Mouse (Mus musculus) bone marrow, adult 2 months (tissue): ENCODE results near the gene Bst2. TPM values are rescaled to one million over a fixed set of nuclear protein-coding genes. Genes with fewer than 3 reads are reported as not detected.

Source experiments
- H3K27ac ChIP-seq: fragments of 200-500 bp; 2 replicates; pipeline ENCODE4 v1.5.1; 2012; ENCODE audit warnings: low read depth, mild to moderate bottlenecking, control low read depth, inconsistent platforms, low read length; ENCODE audit not compliant: control insufficient read depth, poor library complexity, insufficient read depth
- H3K4me1 ChIP-seq: fragments of 200-500 bp; 2 replicates; pipeline ENCODE4 v1.6.1; 2011; ENCODE audit warnings: low read length; ENCODE audit not compliant: control insufficient read depth, insufficient read depth
- H3K4me3 ChIP-seq: fragments of 200-500 bp; replicated peaks from 2 replicates; pipeline ENCODE3; 2011; ENCODE audit warnings: mild to moderate bottlenecking, low read depth, low read length, control low read depth; ENCODE audit not compliant: control insufficient read depth
- CTCF ChIP-seq: fragments of 200-500 bp; IDR thresholded peaks from 2 replicates; pipeline ENCODE4 v1.5.1; 2011; ENCODE audit warnings: low read length, control low read depth; ENCODE audit not compliant: control insufficient read depth, insufficient read depth
- POLR2A ChIP-seq: fragments of 200-500 bp; IDR thresholded peaks from 2 replicates; pipeline ENCODE4 v1.6.1; 2011; ENCODE audit warnings: low read depth, mild to moderate bottlenecking, control low read depth, low read length, borderline replicate concordance; ENCODE audit not compliant: control insufficient read depth
- WGBS: fragments of 180-500 bp; shearing (Covaris S2); methylation state at CpG from one replicate; pipeline ENCODE4 v1.1.7; 2018; 5-methylcytosine and 5-hydroxymethylcytosine counted together
- polyA plus RNA-seq: library from polyadenylated mRNA; stranded (reverse); fragments of >200 nt; gene quantifications from 2 replicates; pipeline ENCODE4 v1.2.4, GENCODE M21; 2011; ENCODE audit warnings: low replicate concordance; ENCODE audit not compliant: missing spikeins, insufficient read depth, insufficient read length

Bst2 gene
- polyA plus RNA-seq = 58.9 and 103 TPM in 2 replicates

GRCm38 (mm10) chr8:71537028-71537867 lies at the start of gene Bst2:
TSS of gene Bst2 (minus strand) at chr8:71537456.
- peak within 1 kb of the TSS; percentile 95 for H3K27ac ChIP-seq
- TF ChIP-seq POLR2A = peak; percentile 54; the same call in 1 of the 2 replicates
- no peak for TF ChIP-seq CTCF
- peak within 1 kb of the TSS; percentile 85 for H3K4me3 ChIP-seq
- H3K4me1 ChIP-seq = peaks cover 2% of the 10 kb centered on the region
- WGBS = 1% methylated on average over 37 of the region's 37 CpGs

- WGBS = 43% methylated on average over 2 of the region's 2 CpGs
These were observed 49.6 kb upstream of the Bst2 start for GRCm38 (mm10) chr8:71586891-71587290.

DNA sequence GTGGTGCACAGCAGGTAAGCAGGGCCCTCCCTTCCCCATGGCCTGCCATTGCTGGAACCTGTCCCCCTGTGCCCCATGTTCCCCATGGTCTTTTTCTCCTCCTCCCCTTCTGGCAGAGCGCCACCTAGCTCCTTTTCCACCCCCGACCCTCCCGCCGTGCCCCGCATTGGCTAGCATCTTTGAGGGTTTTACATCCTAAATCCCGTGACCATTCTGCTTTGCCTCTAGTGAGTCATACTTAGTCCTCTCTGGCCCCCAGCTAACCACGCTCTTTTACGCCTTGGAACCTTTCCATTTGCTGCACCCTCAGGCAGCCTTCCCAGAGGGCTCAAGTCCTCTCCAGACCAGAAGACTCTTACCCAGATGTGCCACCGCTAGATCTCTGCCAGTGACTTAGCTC lies 42.9 kb upstream of the Bst2 start:
- TF ChIP-seq CTCF (no peak), POLR2A (no peak)
- Histone ChIP-seq H3K4me1 (no peaks in the 10 kb centered on the region), H3K4me3 (no peak overlapping the region), H3K27ac (no peak overlapping the region)
- WGBS = 85% methylated on average over 9 of the region's 9 CpGs

More at GRCm38 (mm10) chr8:71586891-71587290, 49.6 kb upstream of the Bst2 start:
- TF ChIP-seq POLR2A (no peak), CTCF (peak; percentile 61; the same call in 1 of the 2 replicates)
- Histone ChIP-seq H3K27ac (no peak overlapping the region), H3K4me1 (peaks cover 8% of the 10 kb centered on the region), H3K4me3 (no peak overlapping the region)

DNA sequence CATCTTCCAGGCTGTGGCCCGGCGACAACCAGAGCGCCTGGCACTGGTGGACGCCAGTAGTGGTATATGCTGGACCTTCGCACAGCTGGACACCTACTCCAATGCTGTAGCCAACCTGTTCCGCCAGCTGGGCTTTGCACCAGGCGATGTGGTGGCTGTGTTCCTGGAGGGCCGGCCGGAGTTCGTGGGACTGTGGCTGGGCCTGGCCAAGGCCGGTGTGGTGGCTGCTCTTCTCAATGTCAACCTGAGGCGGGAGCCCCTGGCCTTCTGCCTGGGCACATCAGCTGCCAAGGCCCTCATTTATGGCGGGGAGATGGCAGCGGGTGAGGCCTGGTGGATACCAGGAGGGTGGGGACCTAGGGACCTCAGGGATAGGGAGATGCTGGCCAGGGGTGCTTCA lies 42.2 kb upstream of the Bst2 start:
- WGBS = 84% methylated on average over 14 of the region's 14 CpGs
- Histone ChIP-seq H3K4me1 (no peaks in the 10 kb centered on the region), H3K4me3 (no peak overlapping the region), H3K27ac (no peak overlapping the region)
- TF ChIP-seq CTCF = no peak
- no peak for TF ChIP-seq POLR2A

DNA sequence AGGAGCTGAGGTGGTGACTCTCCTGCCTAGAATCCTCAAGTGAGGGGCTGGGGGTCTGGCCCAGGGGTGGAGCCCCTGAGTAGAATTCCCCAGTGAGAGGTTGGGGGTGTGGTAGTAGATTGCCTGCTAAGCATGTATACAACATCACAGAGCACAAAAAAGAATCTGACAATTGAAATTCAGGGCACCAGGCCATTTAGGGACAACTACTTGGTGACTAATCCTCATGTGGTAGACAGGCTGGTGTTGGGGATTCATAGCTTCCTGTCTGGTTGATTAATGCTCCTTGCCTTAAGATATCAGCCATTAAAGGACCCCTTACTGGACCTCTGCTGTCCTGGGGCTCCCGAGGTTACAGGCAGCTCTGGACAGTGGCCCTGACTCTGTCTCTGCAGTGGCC lies 41.8 kb upstream of the Bst2 start:
- 75% methylated on average over 1 of the region's 1 CpGs for WGBS
- H3K4me1 ChIP-seq = no peaks in the 10 kb centered on the region
- H3K27ac ChIP-seq = no peak overlapping the region

DNA sequence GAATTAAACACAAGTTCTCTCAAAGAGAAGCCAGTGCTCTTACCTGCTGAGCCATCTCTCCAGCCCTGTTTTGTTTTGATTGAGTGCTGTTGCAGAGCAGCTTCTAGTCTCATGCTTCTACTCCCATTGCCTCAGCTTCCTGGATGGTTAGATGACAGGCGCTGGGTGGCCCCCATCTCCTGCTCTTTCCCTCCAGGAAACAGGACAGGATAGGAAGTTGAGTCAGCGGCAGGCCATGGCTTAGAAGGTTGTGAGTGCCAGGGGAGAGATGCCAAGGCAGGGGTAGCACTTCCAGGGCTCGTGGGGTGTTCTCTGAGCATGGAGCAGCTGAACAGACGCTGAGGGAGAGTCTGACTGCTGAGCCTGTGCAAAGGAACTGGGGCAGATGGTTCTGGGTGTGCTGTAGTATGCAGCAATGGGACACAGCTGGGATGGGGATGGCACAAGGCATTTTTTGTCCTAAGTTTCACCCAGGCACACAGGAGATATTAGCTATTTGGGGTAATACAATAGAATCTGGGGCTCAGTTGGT lies 40.7 kb upstream of the Bst2 start:
- TF ChIP-seq POLR2A (no peak), CTCF (no peak)
- Histone ChIP-seq H3K4me3 (no peak overlapping the region), H3K4me1 (no peaks in the 10 kb centered on the region), H3K27ac (no peak overlapping the region)
- WGBS = 38% methylated on average over 4 of the region's 4 CpGs

More for the DNA sequence above, 41.8 kb upstream of the Bst2 start:
- no peak overlapping the region for H3K4me3 ChIP-seq
- TF ChIP-seq POLR2A = no peak
- TF ChIP-seq CTCF = no peak

- TF ChIP-seq CTCF (no peak), POLR2A (no peak)
- WGBS = 64% methylated on average over 1 of the region's 1 CpGs
- Histone ChIP-seq H3K4me1 (peaks cover 3% of the 10 kb centered on the region), H3K4me3 (no peak overlapping the region), H3K27ac (no peak overlapping the region)
These were observed 37.8 kb upstream of the Bst2 start for GRCm38 (mm10) chr8:71575020-71575419.

DNA sequence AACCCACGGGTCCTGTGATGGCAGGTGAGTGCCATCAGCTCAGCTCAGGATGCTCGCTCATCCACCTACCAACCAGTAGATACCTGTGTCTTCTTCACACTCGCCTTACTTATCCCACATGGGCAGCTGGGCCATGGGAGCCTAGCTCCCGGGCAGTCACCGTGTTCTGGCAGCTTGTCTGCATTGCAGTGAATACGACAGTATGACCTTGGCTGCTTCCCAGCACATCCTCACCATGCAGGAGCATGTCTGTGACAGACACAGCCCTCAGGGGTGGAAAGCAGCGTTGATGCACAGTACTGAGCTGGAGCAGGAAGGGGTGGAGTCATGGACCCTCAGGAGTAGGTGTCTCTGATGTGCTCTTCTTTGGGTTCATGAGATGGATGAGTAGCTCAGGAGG lies 37.2 kb upstream of the Bst2 start:
- 86% methylated on average over 7 of the region's 7 CpGs for WGBS
- Histone ChIP-seq H3K4me3 (no peak overlapping the region), H3K27ac (no peak overlapping the region), H3K4me1 (peaks cover 3% of the 10 kb centered on the region)
- no peak for TF ChIP-seq CTCF
- no peak for TF ChIP-seq POLR2A
